Mouse (Mus musculus): ENCODE data around the gene Plch2. TPM values are rescaled to one million over a fixed set of nuclear protein-coding genes. Genes with fewer than 3 reads are reported as not detected.

Gene Plch2
- total RNA-seq, 4 experiments from 2014 or later, result 0.46 to 2.3 (median 1.1) TPM

DNA sequence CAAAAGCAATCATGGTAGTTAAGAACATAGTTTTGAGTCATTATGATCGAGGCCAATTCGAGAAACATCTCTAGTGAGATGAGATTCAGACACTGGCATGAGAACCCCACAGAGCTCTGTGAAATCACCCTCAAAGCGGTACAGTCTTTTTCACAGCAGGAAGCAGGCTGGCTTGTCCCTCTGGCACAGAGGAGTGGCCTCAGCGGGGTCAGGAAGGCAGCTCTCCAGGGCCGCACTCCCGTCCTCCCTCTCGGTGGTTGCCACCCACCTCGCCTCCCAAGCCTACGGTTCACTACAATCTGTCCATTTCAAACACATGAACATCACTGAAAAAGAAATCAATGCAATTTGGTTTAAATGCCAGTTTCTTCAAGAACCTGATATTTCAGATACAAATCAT is 17.8 kb upstream of the Plch2 start:
- DNase-seq, result no peak

DNA sequence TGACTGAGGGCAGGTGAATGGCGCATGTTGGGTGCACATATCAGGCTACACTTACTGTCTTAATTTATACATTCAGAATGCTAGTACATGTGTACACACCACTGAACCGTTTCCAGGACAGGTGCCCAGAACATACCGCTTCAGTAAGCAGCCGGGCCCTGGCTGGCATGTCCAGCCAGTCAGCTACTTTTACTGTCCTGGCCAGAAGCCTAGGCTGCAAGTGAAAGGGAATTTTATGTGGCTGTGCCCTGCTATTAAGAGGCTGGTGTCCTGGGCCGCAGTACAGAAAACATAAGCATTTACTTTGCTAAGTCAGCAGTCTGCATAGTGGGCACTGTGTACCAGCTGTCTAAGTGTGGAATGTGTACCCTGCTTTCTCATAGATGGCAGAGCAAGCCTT is 14.3 kb upstream of the Plch2 start:
- DNase-seq, result no peak

DNA sequence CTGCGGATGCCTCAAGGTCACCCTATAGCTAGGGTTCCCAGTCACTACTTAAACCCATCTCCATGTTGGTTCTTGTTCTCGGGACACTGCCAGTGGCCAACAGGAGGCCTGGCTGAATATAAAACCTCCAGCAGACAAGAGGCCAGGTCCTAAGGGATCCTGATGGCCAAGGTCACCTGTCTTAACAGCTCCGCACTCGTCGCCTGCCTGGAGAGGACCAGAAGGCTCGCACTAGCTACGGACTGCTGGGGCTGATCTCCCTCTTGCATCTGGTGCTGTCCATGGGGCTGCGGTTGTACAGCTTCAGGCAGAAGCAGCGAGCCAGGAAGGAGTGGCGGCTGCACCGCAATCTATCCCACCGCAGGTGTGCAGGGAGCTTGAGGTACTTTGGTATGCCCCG is 13.6 kb upstream of the Plch2 start:
- no peak for DNase-seq

DNA sequence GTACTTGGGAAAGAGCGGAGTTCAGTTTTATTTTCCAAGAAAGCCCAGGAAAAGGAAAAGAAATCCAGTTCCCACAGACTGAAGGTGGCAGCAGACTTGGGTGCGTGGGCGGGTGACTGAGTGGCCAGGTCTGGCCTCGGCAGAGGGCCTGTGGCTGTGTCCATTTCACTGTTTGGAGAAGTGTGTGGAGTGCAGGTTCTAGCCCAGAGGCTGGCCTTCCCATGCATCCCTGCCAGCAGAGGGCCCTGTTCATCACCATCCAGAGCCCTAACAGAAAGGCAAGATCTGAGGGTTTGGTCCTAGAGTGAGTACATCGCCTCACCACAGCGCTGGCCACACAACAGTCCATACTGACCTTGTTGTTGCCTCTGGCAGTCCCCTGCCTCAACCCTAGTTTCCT is 12.6 kb upstream of the Plch2 start:
- no peak for DNase-seq

DNA sequence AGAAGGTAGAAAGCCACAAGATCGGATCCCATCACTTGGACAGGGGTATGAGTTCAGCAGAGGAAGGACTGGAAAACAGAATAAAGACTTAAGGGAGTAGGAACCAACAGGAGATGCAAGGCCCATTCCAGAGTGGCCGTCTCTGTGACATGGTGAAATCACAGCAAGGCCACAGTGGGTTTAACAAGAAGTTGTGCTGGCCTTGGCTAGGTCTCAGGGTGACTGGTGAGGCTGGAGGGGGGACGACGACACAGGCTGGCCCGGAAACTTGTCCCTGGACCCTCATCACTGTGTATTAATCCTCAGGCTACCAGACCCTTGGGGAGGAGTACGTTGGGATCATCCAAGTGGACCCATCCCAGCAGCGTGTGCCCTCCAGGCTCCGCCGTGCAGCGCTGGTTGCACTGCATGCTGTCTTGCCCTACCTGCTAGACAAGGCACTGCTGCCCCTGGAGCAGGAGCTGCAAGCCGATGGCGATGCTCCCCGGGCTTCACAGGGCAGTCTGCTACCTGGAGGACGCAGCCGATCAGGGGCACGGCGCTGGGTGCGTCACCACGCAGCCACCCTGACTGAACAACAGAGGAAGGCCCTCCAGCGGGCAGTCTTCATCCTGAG is 11.9 kb upstream of the Plch2 start:
- no peak for DNase-seq

DNA sequence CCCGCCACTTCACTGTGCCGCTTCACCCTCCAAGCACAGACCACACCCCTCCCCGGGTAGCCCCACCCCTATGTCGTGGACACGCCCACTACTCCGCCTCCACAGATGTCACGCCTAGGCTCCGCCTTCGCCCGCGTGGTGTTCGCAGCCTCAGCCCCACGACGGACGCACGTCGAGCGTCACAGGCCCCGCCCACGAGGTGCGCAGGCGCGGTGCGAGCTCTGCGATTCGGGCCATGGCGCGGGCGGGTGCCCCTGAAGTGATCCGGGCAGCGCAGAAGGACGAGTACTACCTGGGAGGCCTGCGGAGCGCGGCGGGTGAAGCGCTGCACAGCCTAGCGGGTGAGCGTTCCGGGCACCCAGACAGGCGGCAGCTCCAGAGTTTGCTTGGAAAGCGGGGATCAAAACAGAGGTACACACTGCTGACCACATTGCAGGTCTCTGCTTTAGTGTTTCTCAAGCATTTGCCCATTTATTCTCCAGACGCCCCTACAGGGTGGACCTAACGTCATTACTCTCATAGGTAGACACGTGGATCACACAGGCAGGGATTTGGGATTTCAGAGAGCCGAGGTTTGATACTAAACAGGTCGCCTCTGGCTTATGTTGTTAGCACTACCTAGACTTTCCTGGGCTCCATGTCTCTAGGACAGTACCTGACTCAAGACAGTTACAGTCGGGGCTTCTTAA is 10.4 kb upstream of the Plch2 start, which contains the start of gene Pex10:
Gene Pex10 (plus strand): TSS at position 183 of the 689 bp plus-strand sequence.
- peak; percentile 96 for DNase-seq

DNA sequence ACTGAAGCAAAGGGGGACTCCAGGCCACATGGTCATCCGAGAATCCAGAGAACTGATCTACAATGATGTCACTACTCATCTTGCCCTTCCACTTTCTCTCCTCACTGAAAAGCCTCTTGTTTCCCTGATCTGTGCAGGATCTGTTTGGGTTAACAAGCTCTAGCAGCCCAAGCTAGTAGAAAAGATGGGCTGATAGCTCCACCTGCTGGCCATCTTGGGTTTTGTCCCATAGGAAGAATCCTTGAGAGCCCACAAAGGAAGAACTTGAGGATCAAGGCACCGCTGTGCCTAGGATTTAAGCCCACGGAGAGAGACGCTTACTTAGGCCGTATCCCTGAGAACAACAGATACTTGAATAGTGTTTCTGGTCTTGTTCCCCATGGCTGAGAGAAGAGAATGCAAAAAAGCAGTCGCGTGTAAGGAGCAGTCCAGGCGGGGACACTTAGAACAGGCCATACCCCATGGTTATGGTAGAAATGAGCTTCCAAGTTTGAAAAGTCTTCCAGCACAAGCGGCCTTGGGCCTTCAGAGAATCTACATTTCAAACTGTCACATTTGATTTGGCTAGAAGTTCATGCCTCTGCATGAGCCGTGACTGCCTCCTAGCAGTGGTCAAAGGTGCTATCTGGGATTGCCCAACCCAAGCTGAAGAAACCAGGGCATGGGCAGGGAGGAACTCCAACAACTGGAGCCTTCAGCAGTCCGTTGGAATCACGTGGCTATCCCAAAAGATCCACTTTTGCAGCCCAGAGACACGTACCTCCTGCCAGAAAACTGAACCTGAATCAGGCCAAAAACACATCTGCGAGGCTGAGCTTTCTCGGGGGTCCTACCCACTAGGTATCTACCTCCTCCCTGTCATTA is 9.6 kb upstream of the Plch2 start:
- DNase-seq, result peak; percentile 79

DNA sequence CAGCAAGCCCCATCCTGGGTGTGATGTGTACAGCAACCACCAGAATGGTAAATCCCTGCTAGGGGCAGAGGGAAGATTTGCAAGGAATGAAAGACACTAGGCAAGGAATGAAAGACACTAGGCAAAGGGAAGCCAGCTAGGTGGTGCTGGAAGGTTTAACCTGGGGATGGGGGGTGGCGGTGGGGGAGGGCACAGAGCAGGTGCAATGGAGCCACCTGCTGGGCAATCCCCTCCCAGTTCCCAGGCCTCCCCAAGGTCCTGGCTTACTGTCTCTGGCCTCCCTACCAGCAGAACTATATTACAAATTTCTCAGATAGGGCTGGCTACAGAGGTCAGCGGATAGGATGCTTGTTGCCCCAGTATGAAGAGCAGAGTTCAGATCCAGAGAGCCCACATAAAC is 7.9 kb upstream of the Plch2 start:
- DNase-seq, result no peak

DNA sequence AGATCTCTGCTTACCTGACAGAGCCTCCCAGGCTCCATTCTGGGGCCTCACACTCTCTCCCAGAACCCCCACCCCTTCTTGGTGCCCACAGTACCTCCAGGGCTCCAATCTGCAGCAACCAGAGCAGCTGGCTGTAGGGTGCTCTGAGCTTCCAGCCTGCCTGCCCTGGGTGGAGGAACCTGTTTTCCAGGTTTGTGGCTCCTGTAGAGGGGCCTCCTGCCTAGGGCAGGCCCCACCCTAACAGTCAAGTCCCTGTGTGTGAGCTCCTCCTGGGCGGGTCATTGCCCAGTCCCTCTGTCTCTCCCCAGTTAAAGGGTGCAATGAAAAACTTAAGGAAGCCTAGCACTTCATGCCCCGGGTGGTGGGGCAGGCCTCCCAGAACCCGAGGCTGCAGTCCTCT is 7.3 kb upstream of the Plch2 start:
- DNase-seq, result no peak

DNA sequence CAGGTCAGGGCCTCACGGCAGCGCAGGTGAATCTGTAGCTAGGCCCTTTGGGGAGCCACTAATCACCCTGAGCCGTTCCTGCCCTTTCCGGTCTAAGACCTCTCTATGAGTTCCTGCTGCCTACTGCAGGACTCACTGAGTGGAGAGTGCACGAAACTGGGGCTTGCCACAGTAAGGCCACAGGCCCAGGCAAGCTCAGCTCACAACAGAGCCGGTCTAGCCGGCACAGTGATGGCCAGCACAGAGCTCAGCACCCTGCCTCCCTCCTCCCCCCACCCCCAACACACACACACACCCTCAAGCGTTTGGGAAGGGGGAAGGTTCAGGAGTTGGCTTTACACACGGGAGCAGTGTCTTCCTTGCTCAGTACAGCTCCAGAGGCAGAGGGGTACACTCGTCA is 1.7 kb upstream of the Plch2 start:
- DNase-seq, result no peak

DNA sequence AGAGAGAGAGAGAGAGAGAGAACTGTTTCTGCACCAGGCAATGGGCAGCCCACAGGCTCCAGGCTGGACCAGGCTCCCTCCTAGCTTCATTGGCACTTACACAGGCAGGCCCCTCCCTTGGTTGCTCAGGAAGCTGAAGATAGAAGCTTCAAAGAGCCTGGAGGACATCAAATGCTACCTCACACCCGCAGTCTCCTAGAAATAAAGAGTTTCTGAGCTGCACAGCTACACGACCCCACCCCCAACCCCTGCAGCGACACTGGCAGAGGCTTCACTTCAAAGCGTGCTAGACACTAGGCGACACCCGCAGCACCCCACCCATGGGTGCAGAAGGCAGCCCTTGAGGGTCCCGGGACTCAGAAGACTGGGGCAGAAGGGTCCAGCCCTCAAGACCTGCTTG is 6.5 kb downstream of the Plch2 start:
- DNase-seq, result no peak

DNA sequence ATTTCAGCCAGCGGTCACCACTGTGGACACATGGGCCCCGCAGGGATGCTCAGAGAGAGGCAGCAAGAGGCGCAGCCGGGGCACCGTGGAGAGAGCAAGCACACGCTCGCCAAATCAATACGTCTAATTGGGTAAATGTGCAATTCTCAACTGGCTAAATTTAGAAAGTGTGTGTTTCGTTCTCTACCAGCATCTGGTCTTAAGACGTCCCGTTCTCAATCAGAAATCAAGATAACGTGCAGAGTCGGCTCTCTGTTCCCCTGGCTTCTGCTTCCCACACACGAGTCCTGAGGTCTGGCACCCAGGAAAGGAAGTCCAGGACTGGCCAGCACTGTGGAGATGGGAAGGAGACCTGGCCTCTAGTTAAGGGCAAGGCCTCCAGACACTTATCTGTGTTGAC is 9.9 kb downstream of the Plch2 start:
- DNase-seq, result no peak

DNA sequence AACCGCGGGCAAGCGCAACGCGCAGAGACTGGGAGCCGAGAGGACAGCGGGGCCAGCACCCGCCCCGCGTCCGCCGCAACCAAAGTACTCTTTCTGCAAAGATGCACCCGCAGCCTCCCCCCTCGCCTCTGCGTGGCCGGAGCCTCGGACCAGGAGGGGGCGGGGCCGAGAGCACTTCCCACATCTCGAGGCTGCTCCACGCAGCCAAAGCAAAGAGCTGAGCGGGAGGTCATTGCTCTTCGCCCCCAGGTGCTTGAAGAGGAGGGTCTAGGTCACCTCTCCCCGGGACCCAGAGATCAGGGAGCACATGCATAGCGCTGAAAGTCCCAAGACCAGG is 13.3 kb downstream of the Plch2 start:
- no peak for DNase-seq

DNA sequence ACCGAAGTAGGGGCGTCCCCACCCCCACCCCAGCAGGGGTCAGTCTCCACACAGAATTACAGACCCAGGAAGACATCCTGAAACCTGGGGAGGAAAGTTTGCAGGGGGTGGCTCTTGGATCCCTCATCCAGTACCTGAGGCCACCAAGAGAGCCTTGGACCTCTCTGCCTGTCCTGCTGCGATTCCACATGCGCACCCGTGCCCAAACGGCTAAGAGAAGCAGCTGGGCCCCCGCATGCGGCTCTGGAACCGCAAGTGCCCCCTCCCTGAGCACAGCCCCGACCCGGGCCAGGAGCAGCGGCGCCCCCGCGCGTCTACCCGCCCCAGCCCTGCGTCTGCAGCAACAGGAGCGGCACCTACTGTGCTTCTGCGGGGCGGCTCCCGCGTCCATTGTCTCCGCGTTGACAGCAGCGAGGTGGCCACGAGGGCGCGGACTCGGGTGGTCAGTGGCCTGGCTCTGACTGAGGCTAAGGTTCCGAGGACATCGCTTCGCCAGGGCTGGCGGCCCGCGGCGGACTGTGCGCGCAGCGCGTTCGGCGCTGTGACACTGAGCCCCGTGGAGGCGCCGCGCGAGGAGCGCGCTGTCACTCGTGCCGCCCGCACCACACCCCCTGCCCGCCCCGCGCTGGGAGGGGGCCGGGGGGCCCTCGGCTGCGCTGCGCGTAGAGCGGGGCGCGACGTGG is 13.8 kb downstream of the Plch2 start:
- no peak for DNase-seq

DNA sequence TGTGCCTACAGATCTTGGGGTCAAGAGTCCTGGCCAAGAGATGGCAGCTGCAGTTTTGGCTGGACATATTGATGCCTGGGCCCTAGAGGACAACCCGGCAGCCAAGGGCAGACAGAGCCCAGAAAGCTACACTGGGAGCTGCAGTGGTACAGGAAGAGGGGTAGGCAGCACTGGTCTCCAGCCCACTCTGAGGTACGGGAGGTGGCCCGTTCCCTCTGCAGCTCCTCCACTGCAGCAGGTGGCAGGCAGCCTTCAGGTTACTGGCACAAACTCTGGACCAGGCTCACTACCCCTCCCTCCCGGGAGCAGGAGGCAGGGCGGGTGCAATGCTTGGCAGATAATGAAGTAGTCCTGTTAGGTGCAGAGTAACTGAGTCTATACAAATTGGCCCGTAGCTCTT is 15.9 kb downstream of the Plch2 start:
- DNase-seq, result no peak

DNA sequence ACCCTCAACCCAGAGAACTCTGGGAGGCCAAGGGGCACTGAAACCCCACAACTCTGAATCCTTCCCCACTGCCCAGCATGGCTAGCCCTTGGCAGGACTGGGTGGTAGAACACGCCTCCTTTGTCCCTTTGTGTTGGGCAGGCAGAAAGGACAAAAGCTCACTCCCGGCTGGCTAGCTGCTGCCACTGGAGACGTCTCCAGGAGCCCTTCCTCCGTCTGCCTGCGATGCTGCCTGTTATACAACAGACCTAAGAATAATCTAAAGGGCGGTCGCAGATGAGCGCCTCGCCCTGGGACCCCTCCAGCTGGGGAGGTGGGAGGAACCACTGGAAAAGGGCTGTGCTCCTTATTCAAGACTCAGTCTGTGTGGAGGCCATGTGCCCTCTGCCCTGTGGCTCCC is 16.4 kb downstream of the Plch2 start:
- no peak for DNase-seq

DNA sequence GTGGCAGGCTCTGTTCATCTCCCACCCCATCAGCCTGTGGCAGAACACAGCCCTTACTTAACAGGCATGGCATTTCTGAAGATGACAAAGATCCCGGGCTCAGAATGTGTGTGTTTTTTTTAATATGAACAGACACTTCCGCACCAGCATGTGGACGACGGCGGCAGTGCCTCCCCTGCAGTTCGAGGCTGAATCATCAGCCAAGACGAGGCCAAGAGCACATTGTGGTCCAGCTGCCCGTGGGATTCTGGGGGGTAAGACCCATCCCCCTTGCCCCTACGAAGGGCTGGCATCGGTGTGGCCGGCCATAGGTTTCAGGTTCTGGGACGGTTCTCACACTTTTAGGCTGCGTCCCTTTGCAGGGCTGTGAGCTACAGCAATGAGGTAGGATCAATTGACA is 21.8 kb downstream of the Plch2 start:
- no peak for DNase-seq

DNA sequence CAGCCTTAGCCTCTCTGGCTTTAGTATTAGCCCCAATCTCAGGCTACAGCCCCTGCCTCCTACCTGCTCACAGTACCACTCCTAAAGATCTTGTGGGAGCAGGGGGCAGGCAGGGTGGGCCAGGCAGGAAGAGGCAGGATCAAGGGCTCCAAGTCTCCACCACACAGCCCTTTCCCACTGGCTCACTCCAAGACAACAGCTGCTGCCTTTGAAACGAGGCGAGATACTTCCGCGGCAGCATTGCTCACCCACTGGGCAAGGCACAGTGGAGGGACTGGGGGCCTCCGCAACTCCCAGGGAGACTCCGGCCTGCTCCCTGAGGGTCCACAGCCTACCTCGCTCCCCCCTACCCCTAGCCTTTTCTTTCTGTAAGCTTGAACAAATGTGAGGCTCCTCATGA is 22.4 kb downstream of the Plch2 start:
- DNase-seq, result no peak

DNA sequence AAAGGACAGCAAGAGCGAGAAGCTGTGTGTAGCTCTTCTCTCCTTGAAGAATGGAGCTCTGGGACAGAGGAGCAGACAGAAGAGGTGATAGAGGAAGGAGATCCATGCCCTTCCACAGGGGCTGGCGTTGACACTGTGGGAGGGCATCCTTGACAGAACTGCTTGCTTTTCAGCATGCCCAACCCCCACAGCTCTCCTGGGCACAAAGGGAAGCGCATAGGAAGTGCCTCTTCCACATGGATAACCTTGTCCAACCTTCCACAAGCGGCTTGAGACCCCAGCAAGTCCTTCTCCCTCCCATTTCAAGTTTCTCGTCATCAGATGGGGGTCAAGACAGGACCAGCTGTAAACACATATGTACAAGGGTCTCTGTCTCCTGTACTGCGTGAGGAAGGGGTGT is 23.5 kb downstream of the Plch2 start:
- no peak for DNase-seq

DNA sequence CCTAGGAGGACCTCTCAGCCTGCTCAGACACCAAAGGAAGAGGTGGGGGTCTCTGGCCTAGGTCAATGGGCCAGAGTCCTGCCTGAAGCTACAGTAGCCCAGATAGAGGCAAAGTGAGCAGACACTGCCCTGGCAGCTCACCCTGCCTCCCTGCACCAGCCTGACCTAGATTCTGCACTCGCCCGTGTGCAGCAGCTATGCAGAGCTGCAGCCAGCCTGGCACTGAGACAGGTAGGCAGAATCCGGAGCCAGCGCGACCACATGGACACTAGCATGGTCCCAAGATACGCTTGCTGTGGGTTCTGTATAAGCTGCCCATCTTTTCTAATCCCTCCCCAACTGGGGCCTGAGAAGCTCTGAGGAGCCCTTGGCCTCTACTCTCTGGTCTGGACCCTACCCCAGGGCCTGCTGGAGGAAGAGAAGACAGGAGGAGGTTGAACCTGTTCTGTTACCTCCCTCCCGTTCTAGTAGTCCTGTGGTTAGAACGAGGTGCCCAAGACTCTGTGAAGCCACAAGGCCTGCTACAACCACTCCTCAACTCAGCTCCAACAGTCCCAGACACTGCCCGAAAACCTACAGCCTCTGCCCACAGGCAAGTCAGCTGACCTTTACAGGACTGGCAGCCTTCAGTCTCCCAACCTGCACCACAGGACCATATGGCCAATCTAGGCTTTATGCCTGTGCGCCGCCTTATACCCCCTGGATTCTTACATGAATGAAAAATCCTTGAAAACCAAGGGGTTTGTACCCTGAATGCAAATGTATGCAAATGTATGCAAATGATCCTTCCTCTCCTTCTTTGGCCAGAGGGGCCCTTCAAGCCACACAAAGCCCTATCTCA is 32.2 kb downstream of the Plch2 start:
- no peak for DNase-seq

DNA sequence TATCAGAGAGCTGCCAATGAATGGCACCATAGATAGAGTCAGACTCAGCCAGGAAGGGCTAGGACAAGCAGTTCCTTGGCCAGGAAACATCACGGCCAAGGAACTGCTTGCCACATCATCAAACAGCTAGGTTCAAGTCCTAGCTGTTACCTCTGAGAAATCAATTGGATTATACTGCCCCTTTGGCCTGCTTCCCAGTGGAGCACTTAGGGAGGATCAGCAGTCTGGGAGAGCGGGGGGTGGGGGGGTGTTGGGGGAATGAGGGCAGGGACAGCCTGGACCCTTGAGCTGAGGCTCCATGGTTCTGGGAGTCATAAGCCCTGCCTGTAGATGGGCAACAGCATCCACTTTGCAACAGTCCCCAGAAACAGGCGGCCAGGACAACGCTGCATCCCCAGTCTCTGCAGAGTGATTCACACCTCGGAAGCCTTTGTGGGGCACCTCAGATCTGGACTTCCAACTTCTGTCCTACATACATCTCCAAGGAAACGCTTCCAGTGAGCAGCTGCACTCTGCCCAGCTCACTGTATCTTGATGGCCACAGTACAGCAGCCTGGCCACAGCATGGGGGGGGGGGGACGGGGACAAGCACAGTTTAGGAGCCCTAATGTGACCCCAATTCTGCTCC is 34.2 kb downstream of the Plch2 start:
- DNase-seq, result no peak

DNA sequence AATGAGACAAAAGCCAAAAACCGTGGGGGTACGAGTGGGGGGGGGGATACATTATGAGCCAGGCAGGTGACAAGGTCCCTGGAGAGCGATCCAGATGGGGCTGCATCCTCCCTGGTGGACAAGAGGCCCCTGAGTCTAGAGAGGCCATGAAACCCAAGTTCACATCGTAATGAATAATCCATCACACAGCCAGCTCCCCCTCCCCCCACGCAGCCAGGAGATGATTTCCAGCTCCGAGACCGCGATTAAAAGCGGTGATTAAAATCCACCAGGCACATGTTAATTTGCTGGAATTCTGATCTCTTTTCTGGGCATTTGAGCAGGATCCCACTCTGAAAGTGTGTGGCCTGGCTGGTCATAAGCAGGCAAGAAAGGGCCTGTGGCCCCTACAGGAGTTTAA is 35.8 kb downstream of the Plch2 start:
- no peak for DNase-seq
